Mouse (Mus musculus) gastrocnemius, adult 2 months (tissue): Measurements from ENCODE around the gene Dpf1. TPM values are rescaled to one million over a fixed set of nuclear protein-coding genes. Genes with fewer than 3 reads are reported as not detected.

Source experiments
- DNase-seq: peaks from one replicate; pipeline ENCODE4 v3.0.0; 2022
- H3K27ac ChIP-seq: fragments of 200-600 bp; 2 replicates; pipeline ENCODE4 v1.8.1; 2022; ENCODE audit warnings: mild to moderate bottlenecking
- H3K4me3 ChIP-seq: fragments of 200-600 bp; 2 replicates; pipeline ENCODE4 v1.8.1; 2022; ENCODE audit warnings: mild to moderate bottlenecking, moderate library complexity
- CTCF ChIP-seq: fragments of 200-600 bp; IDR thresholded peaks from 2 replicates; pipeline ENCODE4 v1.8.1; 2022; ENCODE audit warnings: antibody characterized with exemption, mild to moderate bottlenecking, moderate library complexity
- intact Hi-C: fragments of 180-260 bp; cut with DNase I; formaldehyde crosslinking; loops from one replicate; pipeline ENCODE4 v1.15.1; 2025
- long read RNA-seq, 2 experiments: library from polyadenylated mRNA; stranded (forward); transcript quantifications; one replicate each; pipeline ENCODE4 v2.0.0; 2021
- total RNA-seq, 2 experiments: library from RNA; stranded (reverse); gene quantifications; 2 replicates each; pipeline ENCODE4 v1.2.3; 2021

Dpf1 gene
- 1 to 10 TPM in 1 of 2 experiments, under 1 TPM in 1; 0.86 to 2.6 TPM for total RNA-seq
- long read RNA-seq, experiment 1, partial matches to known transcripts, result 1 of 4 reads
- long read RNA-seq, experiment 1, other reads (novel, unspliced or antisense), result 3 of 4 reads
- long read RNA-seq, experiment 2, partial matches to known transcripts, result 2 of 2 reads
- long read RNA-seq, experiment 2, other reads (novel, unspliced or antisense), result 0 of 2 reads

GRCm38 (mm10) chr7:29303738-29304462, at the start of gene Dpf1:
TSS of gene Dpf1 (plus strand) at chr7:29303951.
- DNase-seq, result peak; percentile 91
- TF ChIP-seq CTCF, result peak; percentile 13; the same call in 1 of the 2 replicates
- H3K27ac ChIP-seq, result no peak within 1 kb of the TSS
- intact Hi-C loops, result loop anchor here (5.0 kb wide), 1 partner anchor 127 kb away; no protein-coding TSS in a partner anchor
- H3K4me3 ChIP-seq, result peak within 1 kb of the TSS; percentile 68

GRCm38 (mm10) chr7:29255875-29256274, 47.9 kb upstream of the Dpf1 start:
- intact Hi-C loops, result no loop called here
- Histone ChIP-seq H3K27ac (no peak overlapping the region), H3K4me3 (no peak overlapping the region)
- DNase-seq, result no peak
- no peak for TF ChIP-seq CTCF

DNA sequence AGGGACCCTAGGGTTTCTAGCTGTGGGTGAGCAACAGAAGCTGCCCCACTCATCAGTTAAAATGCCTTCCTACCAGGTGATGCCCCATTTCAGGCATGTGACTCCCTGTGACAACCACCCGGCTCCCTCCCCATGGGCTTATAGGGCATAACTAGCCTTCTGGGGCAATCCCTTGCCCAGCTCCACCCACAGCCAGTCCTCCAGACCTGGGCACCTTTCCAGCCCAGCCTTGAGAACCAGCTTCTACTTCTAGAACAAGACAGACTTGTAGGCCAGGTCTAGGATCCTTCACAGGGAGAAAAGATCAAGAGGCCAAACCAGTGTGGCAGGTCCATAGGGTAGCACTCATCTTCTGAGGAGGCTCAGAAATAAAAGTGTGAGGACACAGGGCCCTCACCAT, 46.4 kb upstream of the Dpf1 start:
- intact Hi-C loops, result no loop called here
- no peak overlapping the region for H3K27ac ChIP-seq
- TF ChIP-seq CTCF, result no peak
- no peak overlapping the region for H3K4me3 ChIP-seq
- peak; percentile 46 for DNase-seq

GRCm38 (mm10) chr7:29259781-29260730, 43.7 kb upstream of the Dpf1 start:
- TF ChIP-seq CTCF, result no peak
- Histone ChIP-seq H3K4me3 (no peak overlapping the region), H3K27ac (no peak overlapping the region)
- no peak for DNase-seq
- intact Hi-C loops, result no loop called here

DNA sequence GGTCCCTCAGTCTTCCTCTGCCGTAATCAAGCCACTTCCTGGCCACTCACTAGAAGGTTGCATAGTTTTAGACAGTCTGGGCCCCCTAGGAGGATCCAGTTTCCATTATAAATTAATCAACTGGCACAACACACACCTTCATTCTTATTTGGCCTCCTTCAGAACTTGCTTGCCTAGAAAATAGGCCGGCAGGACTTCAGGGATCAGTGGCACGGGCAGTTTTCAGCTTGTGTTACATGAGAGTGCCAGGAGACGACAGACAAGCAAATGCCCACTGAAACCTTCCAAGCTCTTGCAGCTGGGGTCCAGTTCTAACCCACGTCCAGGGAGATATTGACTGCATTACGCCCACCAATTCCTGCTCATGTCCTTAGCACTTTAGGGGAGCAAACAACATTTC, 41.6 kb upstream of the Dpf1 start:
- no peak for DNase-seq
- intact Hi-C loops, result no loop called here
- H3K27ac ChIP-seq, result peak overlapping the region; percentile 79

DNA sequence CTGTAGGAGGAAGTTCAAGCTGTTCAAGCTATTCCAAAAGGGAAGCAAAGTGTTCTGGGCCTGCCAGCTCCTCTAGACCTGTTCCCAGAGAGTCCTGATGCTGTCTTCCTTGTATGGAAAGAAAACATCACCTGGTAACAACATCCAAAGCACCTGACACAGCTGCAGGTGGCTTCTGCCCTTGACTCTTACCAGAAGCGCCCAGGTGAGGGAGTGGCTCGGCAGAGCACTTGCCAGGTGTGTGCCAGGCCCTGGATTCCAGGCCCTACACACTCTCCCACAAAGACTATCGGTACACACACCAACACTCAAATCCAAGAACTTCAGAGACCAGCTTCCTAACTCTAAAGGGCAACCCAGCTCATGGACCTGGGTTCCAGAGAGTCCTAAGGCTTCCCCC, 39.9 kb upstream of the Dpf1 start:
- no peak for DNase-seq
- no peak for TF ChIP-seq CTCF
- H3K4me3 ChIP-seq, result no peak overlapping the region
- H3K27ac ChIP-seq, result no peak overlapping the region
- intact Hi-C loops, result no loop called here

More for the DNA sequence above, 41.6 kb upstream of the Dpf1 start:
- no peak for TF ChIP-seq CTCF
- peak overlapping the region; percentile 9; the same call in 1 of the 2 replicates for H3K4me3 ChIP-seq

GRCm38 (mm10) chr7:29265636-29266035, 38.1 kb upstream of the Dpf1 start:
- no peak for DNase-seq
- Histone ChIP-seq H3K27ac (no peak overlapping the region), H3K4me3 (no peak overlapping the region)
- intact Hi-C loops, result no loop called here
- no peak for TF ChIP-seq CTCF

GRCm38 (mm10) chr7:29266931-29267330, 36.8 kb upstream of the Dpf1 start:
- Histone ChIP-seq H3K4me3 (no peak overlapping the region), H3K27ac (no peak overlapping the region)
- no peak for DNase-seq
- intact Hi-C loops, result no loop called here
- TF ChIP-seq CTCF, result no peak

GRCm38 (mm10) chr7:29270445-29270844, 33.3 kb upstream of the Dpf1 start:
- DNase-seq, result no peak
- intact Hi-C loops, result no loop called here

DNA sequence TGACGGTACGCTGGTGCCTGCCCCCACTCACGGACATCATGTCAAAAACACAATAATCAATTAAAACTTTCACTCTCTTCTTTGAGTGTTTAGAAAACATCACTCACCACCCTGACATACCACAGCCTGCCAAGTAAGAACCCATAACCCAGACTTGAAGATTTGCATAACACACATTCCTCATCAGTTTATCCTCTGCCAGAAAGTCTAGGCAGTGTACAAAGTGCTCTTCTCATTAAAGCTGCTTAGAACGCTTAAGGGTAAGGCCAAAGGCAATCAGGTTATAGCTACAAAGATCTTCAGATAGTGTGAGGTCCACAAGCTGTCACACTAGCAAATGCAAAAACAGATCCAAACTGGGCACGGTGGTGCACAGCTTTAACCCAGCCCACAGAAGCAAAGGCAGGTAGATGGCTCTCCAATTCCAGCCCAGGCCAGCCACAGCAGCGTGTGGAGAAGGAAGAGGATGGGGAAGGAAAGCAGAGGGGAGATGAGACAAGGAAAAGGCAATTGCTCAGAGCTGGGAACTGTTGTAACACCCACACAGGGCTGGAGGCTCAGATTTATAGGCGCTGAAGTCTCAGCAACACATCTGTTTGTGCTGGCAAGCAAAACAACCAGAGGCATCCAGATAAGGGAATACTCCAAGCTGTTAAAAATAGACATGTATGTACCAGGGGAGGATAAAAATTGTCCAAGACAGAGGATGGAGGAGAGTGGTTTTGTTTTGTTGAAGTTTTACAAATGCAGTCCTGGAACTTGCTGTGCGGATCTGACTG, 31.9 kb upstream of the Dpf1 start:
- H3K4me3 ChIP-seq, result no peak overlapping the region
- TF ChIP-seq CTCF, result no peak
- no peak for DNase-seq
- intact Hi-C loops, result no loop called here
- H3K27ac ChIP-seq, result peak overlapping the region; percentile 41

More at GRCm38 (mm10) chr7:29270445-29270844, 33.3 kb upstream of the Dpf1 start:
- no peak overlapping the region for H3K4me3 ChIP-seq
- H3K27ac ChIP-seq, result peak overlapping the region; percentile 41; the same call in 1 of the 2 replicates
- TF ChIP-seq CTCF, result no peak

DNA sequence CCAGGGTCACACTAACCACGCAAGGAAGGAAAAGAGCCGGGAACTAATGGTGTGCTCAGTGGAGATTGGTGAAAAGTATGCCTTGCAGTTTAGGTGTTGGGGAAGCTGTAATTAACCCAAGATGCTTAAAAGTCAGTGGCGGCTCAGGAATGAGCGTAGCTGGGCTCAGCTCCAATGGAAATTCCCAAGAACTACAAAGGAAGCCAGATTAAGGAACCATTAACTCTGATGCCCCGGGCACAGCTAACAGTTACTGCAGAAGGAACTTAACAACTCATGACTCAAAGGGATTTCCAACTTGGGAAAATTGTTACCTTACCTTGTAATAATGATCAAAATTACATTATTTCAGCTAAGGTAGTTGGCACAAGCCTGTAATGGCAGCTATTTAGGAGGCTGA, 27.0 kb upstream of the Dpf1 start:
- DNase-seq, result no peak
- H3K27ac ChIP-seq, result peak overlapping the region; percentile 56
- intact Hi-C loops, result no loop called here
- H3K4me3 ChIP-seq, result no peak overlapping the region
- no peak for TF ChIP-seq CTCF

DNA sequence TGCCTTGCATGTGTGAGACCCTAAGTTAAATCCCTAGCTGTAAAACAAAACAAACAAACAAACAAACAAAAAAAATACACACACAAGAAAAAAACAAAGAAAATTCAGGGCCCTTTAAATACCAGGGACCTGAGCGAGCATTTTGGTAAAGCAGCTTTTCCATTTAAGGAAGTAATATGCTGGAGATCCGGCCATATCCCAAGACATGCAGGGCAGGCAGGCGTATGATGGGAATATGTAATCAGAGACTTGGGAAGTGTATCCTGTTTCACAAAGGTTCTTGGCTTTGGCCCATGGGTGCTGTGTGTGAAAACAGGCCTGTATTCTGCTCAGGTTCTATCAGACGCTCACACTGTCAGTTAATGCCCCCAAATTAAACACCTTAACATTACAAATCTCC, 26.2 kb upstream of the Dpf1 start:
- no peak for DNase-seq
- TF ChIP-seq CTCF, result no peak
- Histone ChIP-seq H3K27ac (peak overlapping the region; percentile 56; the same call in 1 of the 2 replicates), H3K4me3 (no peak overlapping the region)
- intact Hi-C loops, result no loop called here
